Mouse (Mus musculus) lung, postnatal 36 days (tissue): ENCODE measurements around the gene Dnah10.
A peak's percentile ranks its signal among the peaks of the same experiment; 100 is the strongest.

Source experiments
- DNase-seq: peaks from one replicate; pipeline ENCODE4 v3.0.0; 2022; ENCODE audit warnings: mixed read lengths

The Dnah10 gene

GRCm38 (mm10) chr5:124817050-124817449 lies 92.2 kb downstream of the Dnah10 start:
- DNase-seq = no peak

- DNase-seq = no peak
Measured at GRCm38 (mm10) chr5:124822128-124822894, 97.4 kb downstream of the Dnah10 start.

- no peak for DNase-seq
Measured at GRCm38 (mm10) chr5:124830331-124830730, 105.4 kb downstream of the Dnah10 start.

- no peak for DNase-seq
Measured at GRCm38 (mm10) chr5:124835218-124835617, 110.3 kb downstream of the Dnah10 start.

- DNase-seq = no peak
Measured at GRCm38 (mm10) chr5:124836075-124836474, 111.2 kb downstream of the Dnah10 start.

- DNase-seq = no peak
Measured at GRCm38 (mm10) chr5:124836621-124837020, 111.7 kb downstream of the Dnah10 start.

GRCm38 (mm10) chr5:124840202-124840601 lies 115.3 kb downstream of the Dnah10 start:
- no peak for DNase-seq

- no peak for DNase-seq
Measured at GRCm38 (mm10) chr5:124840669-124841068, 115.8 kb downstream of the Dnah10 start.

- DNase-seq = no peak
Measured at GRCm38 (mm10) chr5:124843386-124843785, 118.5 kb downstream of the Dnah10 start.

- no peak for DNase-seq
Measured at GRCm38 (mm10) chr5:124844929-124845328, 120.0 kb downstream of the Dnah10 start.

GRCm38 (mm10) chr5:124847014-124847413 lies 122.1 kb downstream of the Dnah10 start:
- no peak for DNase-seq

GRCm38 (mm10) chr5:124848994-124849393 lies 124.1 kb downstream of the Dnah10 start:
- DNase-seq = no peak

- peak; percentile 40 for DNase-seq
Measured at GRCm38 (mm10) chr5:124851572-124851971, 126.7 kb downstream of the Dnah10 start.

- DNase-seq = peak; percentile 26
Measured at GRCm38 (mm10) chr5:124852294-124852693, 127.4 kb downstream of the Dnah10 start.

- DNase-seq = peak; percentile 27
Measured at GRCm38 (mm10) chr5:124853079-124853478, 128.2 kb downstream of the Dnah10 start.

GRCm38 (mm10) chr5:124854202-124854601 lies 129.3 kb downstream of the Dnah10 start:
- DNase-seq = no peak

- no peak for DNase-seq
Measured at GRCm38 (mm10) chr5:124860013-124860412, 135.1 kb downstream of the Dnah10 start.

GRCm38 (mm10) chr5:124861463-124861862 lies 136.6 kb downstream of the Dnah10 start:
- no peak for DNase-seq

GRCm38 (mm10) chr5:124862013-124862866 lies 137.4 kb downstream of the Dnah10 start, which contains the start of the genes Ccdc92 and Zfp664:
TSS of gene Ccdc92 (minus strand) at chr5:124862424.
TSS of gene Zfp664 (plus strand) at chr5:124862691.
- DNase-seq = peak; percentile 97

- peak; percentile 30 for DNase-seq
Measured at GRCm38 (mm10) chr5:124862871-124863741, 138.2 kb downstream of the Dnah10 start.

GRCm38 (mm10) chr5:124868981-124869380 lies 144.1 kb downstream of the Dnah10 start:
- DNase-seq = peak; percentile 84

GRCm38 (mm10) chr5:124872033-124872432 lies 147.1 kb downstream of the Dnah10 start:
- peak; percentile 40 for DNase-seq

- DNase-seq = no peak
Measured at GRCm38 (mm10) chr5:124873096-124873495, 148.2 kb downstream of the Dnah10 start.
